ENCODE assay signal across 8 mouse cellular contexts in the genomic region with DNA sequence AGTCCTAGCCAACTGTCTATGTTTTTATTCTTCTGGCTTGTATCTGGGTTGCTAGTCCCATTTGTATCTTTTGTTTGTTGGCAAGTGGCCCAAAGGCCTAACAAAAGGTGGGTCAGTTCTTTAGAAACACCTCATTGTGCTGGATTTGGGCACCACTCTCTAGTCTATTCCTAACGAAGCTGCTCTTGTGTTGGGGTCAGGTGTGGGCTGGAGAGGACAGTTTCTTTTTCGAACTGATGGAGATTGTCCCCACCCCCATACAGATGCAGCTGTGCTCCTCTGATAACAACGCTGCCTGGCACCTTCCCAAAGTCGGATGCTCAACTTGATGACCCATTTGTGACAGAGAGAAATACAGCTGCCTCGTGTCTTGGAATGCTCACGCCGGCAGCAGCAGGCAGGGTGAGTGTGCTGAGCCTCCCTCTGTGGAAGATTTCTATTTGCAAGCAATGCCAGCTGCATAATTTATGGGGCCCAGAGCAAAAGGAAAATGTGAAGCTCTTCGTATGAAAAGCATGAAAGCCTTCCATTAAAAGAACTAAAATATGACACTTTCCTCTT.
DNase-seq lines count a peak whose midpoint lies in the region; ATAC-seq and TF ChIP-seq lines count a peak whose summit lies in the region.
"Had no signal": no experiment of that assay in that cellular context is flagged by ENCODE, and none has a peak within 500 bp of the region (broad histone marks: within the 10 kb centered on the region; RNA-seq: fewer than 3 reads in every experiment).

No protein-coding gene starts in this region.

- DNase-seq in kidney, postnatal 4 days: peak; percentile 57 to 68
- DNase-seq in kidney, adult 8-10 months: no peak
- peak; percentile 81 for DNase-seq in brain, embryonic 14.5 days (ENCODE audit: low read depth)
- peak; percentile 26 to 69 for DNase-seq in gastrocnemius, postnatal 4 days (ENCODE audit: low spot score in 2 of 2)
- DNase-seq in midbrain, postnatal 0 days (ENCODE audit: low spot score): peak; percentile 34
- DNase-seq in spleen, adult 18-20 months: no peak
- no peak for DNase-seq in urinary bladder, adult 2 months (ENCODE audit: low spot score)

- H3K9ac ChIP-seq in midbrain, postnatal 0 days (replicated peaks; ENCODE audit: low read length, poor library complexity, severe bottlenecking): no peak overlapping the region
- H3K9ac ChIP-seq: limb, embryonic 13.5 days had no signal

- 30% methylated on average over 8 of the region's 8 CpGs for WGBS in midbrain, postnatal 0 days

- H3K4me3 ChIP-seq in midbrain, postnatal 0 days (ENCODE audit: low read depth, low read length): no peak overlapping the region
- H3K4me3 ChIP-seq: limb, embryonic 13.5 days had no signal

- H3K9me3 ChIP-seq in midbrain, postnatal 0 days (ENCODE audit: low read length): no peaks in the 10 kb centered on the region
- H3K9me3 ChIP-seq: limb, embryonic 13.5 days had no signal

- no peaks in the 10 kb centered on the region for H3K36me3 ChIP-seq in midbrain, postnatal 0 days (ENCODE audit: insufficient read depth, low read length)
- H3K36me3 ChIP-seq: limb, embryonic 13.5 days had no signal

- no peaks in the 10 kb centered on the region for H3K27me3 ChIP-seq in midbrain, postnatal 0 days (ENCODE audit: insufficient read depth, low read length)
- H3K27me3 ChIP-seq: limb, embryonic 13.5 days had no signal

- H3K4me2 ChIP-seq in midbrain, postnatal 0 days (ENCODE audit: low read depth, low read length, poor library complexity, severe bottlenecking): no peak overlapping the region
- H3K4me2 ChIP-seq: limb, embryonic 13.5 days had no signal

- no peak overlapping the region for H3K27ac ChIP-seq in midbrain, postnatal 0 days (ENCODE audit: low read depth, low read length)
- H3K27ac ChIP-seq: limb, embryonic 13.5 days had no signal

- ATAC-seq in midbrain, postnatal 0 days (ENCODE audit: low FRiP score): 0 out of 2 replicates have a peak, but pooled peaks have one; percentile 56

- no peak for TF ChIP-seq CTCF in brain, embryonic 14.5 days (IDR thresholded peaks at IDR 0.05; ENCODE audit: borderline replicate concordance, extremely low read depth, insufficient read depth, insufficient read length)
- no peak for TF ChIP-seq CTCF in midbrain, postnatal 0 days (IDR thresholded peaks at IDR 0.05)

- H3K4me1 ChIP-seq in midbrain, postnatal 0 days (ENCODE audit: insufficient read depth, low read length): peaks cover 6% of the 10 kb centered on the region; the same call in 1 of the 2 replicates

- no peak for TF ChIP-seq POLR2A in brain, embryonic 14.5 days (IDR thresholded peaks at IDR 0.05; ENCODE audit: borderline replicate concordance, extremely low read depth, insufficient read depth, insufficient read length, poor library complexity, severe bottlenecking)

Comparison
In these comparisons a context has a peak if more than half of its experiments do, and no peak if none do; other contexts are left out.
1. DNase-seq: peak in kidney, postnatal 4 days (2 of 2), brain, embryonic 14.5 days (single experiment), gastrocnemius, postnatal 4 days (2 of 2) and midbrain, postnatal 0 days (single experiment); none in kidney, adult 8-10 months (0 of 2), spleen, adult 18-20 months (0 of 2) and urinary bladder, adult 2 months (single experiment).